Mouse (Mus musculus) limb, embryonic 14.5 days (tissue): ENCODE results near the gene Unc93a2. TPM values are rescaled to one million over a fixed set of nuclear protein-coding genes. Genes with fewer than 3 reads are reported as not detected.
"Not testable (repeated sequence)": the region's sequence is repeated elsewhere in the genome, so short reads cannot be mapped to it uniquely, and the experiment has no call there.

Experiments used
- ATAC-seq: fragments of 200-750 bp; cut with Nextera tagmentation; 2 replicates; pipeline ENCODE4 v1.8.0; 2017; ENCODE audit warnings: low read depth, moderate number of reproducible peaks, moderate TSS enrichment; ENCODE audit not compliant: low FRiP score
- DNase-seq: peaks from one replicate; pipeline ENCODE4 v3.0.0-alpha.2; 2015; ENCODE audit warnings: low spot score
- H3K27ac ChIP-seq: fragments of 300-500 bp; sonication (generic); replicated peaks from 2 replicates; pipeline ENCODE4 v1.5.1; 2014; ENCODE audit warnings: low read depth, mild to moderate bottlenecking, low read length, moderate library complexity, mixed read lengths
- H3K27me3 ChIP-seq: fragments of 300-500 bp; sonication (generic); 2 replicates; pipeline ENCODE4 v1.6.1; 2014; ENCODE audit warnings: low read length, mixed read lengths; ENCODE audit not compliant: control insufficient read depth, insufficient read depth
- H3K36me3 ChIP-seq: fragments of 300-500 bp; sonication (generic); 2 replicates; pipeline ENCODE4 v1.6.1; 2014; ENCODE audit warnings: mild to moderate bottlenecking, low read length, moderate library complexity, mixed read lengths; ENCODE audit not compliant: control insufficient read depth, insufficient read depth
- H3K4me1 ChIP-seq: fragments of 300-500 bp; sonication (generic); 2 replicates; pipeline ENCODE4 v1.6.1; 2014; ENCODE audit warnings: antibody characterized with exemption, low read length, mixed read lengths; ENCODE audit not compliant: control insufficient read depth, insufficient read depth
- H3K4me2 ChIP-seq: fragments of 300-500 bp; sonication (generic); replicated peaks from 2 replicates; pipeline ENCODE4 v1.6.1; 2014; ENCODE audit warnings: low read depth, mild to moderate bottlenecking, low read length, moderate library complexity; ENCODE audit not compliant: severe bottlenecking
- H3K4me3 ChIP-seq: fragments of 300-500 bp; sonication (generic); replicated peaks from 2 replicates; pipeline ENCODE4 v1.5.1; 2014; ENCODE audit warnings: low read length
- H3K9ac ChIP-seq: fragments of 300-500 bp; sonication (generic); 2 replicates; pipeline ENCODE4 v1.6.1; 2014; ENCODE audit warnings: mild to moderate bottlenecking, low read depth, low read length, moderate library complexity; ENCODE audit not compliant: severe bottlenecking
- H3K9me3 ChIP-seq: fragments of 300-500 bp; sonication (generic); 2 replicates; pipeline ENCODE4 v1.6.1; 2016; ENCODE audit warnings: low read length; ENCODE audit not compliant: control insufficient read depth
- WGBS: fragments of 180-500 bp; shearing (Covaris S2); extraction: QIAGEN DNeasy Blood & Tissue Kit; methylation state at CpG from one replicate; pipeline ENCODE4 v1.1.7; 2014; 5-methylcytosine and 5-hydroxymethylcytosine counted together
- polyA plus RNA-seq, 2 experiments: library from polyadenylated mRNA; depleted of rRNA in 1 of 2; stranded (reverse) in 1 of 2; unstranded in 1 of 2; fragments of >200 nt; fragmentation: Nextera tagmentation in 1 of 2; extraction: Ambion mirVana in 1 of 2; gene quantifications; 2 replicates each; pipeline versions ENCODE4 v1.2.1 to v1.2.3; 2012 to 2014

Unc93a2 gene
- polyA plus RNA-seq, 2 experiments = 0.06 TPM; not detected in 1

- ATAC-seq, H3K9ac ChIP-seq, H3K4me3 ChIP-seq, H3K36me3 ChIP-seq, H3K27ac ChIP-seq, H3K9me3 ChIP-seq, DNase-seq, H3K27me3 ChIP-seq, H3K4me1 ChIP-seq, H3K4me2 ChIP-seq: not testable (repeated sequence)
- 77% methylated on average over 7 of the region's 13 CpGs for WGBS
Observed at GRCm38 (mm10) chr17:7383167-7384143, 1.8 kb downstream of the Unc93a2 start.

- not testable (repeated sequence) for H3K4me1 ChIP-seq, ATAC-seq, H3K4me3 ChIP-seq, DNase-seq, H3K9me3 ChIP-seq, H3K27me3 ChIP-seq, H3K9ac ChIP-seq, H3K4me2 ChIP-seq, H3K36me3 ChIP-seq, H3K27ac ChIP-seq
- 80% methylated on average over 1 of the region's 3 CpGs for WGBS
Observed at GRCm38 (mm10) chr17:7382711-7383110, 2.6 kb downstream of the Unc93a2 start.

GRCm38 (mm10) chr17:7377907-7378306 lies 7.4 kb downstream of the Unc93a2 start:
- WGBS = 31% methylated on average over 2 of the region's 3 CpGs
- H3K36me3 ChIP-seq, ATAC-seq, H3K4me3 ChIP-seq, H3K9ac ChIP-seq, H3K27ac ChIP-seq, DNase-seq, H3K9me3 ChIP-seq, H3K27me3 ChIP-seq, H3K4me1 ChIP-seq, H3K4me2 ChIP-seq: not testable (repeated sequence)

GRCm38 (mm10) chr17:7376951-7377700 lies 8.1 kb downstream of the Unc93a2 start:
- not testable (repeated sequence) for H3K4me1 ChIP-seq, H3K9ac ChIP-seq, H3K27ac ChIP-seq, H3K4me3 ChIP-seq, H3K9me3 ChIP-seq, H3K36me3 ChIP-seq, ATAC-seq, H3K4me2 ChIP-seq, DNase-seq, H3K27me3 ChIP-seq
- WGBS = 100% methylated on average over 1 of the region's 3 CpGs

GRCm38 (mm10) chr17:7371879-7372278 lies 13.4 kb downstream of the Unc93a2 start, which contains the start of gene Gm49630:
Gm49630 (minus strand) TSS chr17:7371979.
- H3K4me3 ChIP-seq, H3K9ac ChIP-seq, ATAC-seq, H3K27me3 ChIP-seq, H3K4me1 ChIP-seq, DNase-seq, H3K36me3 ChIP-seq, H3K4me2 ChIP-seq, H3K9me3 ChIP-seq, H3K27ac ChIP-seq: not testable (repeated sequence)
- 100% methylated on average over 1 of the region's 5 CpGs for WGBS

GRCm38 (mm10) chr17:7369401-7369800 lies 15.9 kb downstream of the Unc93a2 start:
- not testable (repeated sequence) for H3K9ac ChIP-seq, H3K9me3 ChIP-seq, H3K4me1 ChIP-seq, H3K4me2 ChIP-seq, ATAC-seq, H3K27ac ChIP-seq, DNase-seq, H3K4me3 ChIP-seq, H3K36me3 ChIP-seq, H3K27me3 ChIP-seq
- WGBS = 66% methylated on average over 4 of the region's 6 CpGs

GRCm38 (mm10) chr17:7366676-7367374 lies 18.4 kb downstream of the Unc93a2 start:
- not testable (repeated sequence) for H3K27ac ChIP-seq, H3K4me1 ChIP-seq, H3K4me3 ChIP-seq, H3K9ac ChIP-seq, H3K4me2 ChIP-seq, H3K36me3 ChIP-seq, DNase-seq, H3K9me3 ChIP-seq, ATAC-seq, H3K27me3 ChIP-seq
- 43% methylated on average over 4 of the region's 7 CpGs for WGBS
